Mouse (Mus musculus): ENCODE results near the gene Nuak1. TPM values are rescaled to one million over a fixed set of nuclear protein-coding genes. Genes with fewer than 3 reads are reported as not detected.
A peak's percentile ranks its signal among the peaks of the same experiment; 100 is the strongest.

The Nuak1 gene
- total and polyA plus RNA-seq, 2 experiments from 2014 or later: 2.7 to 37.9 TPM

GRCm38 (mm10) chr10:84411122-84412105 lies 29.0 kb downstream of the Nuak1 start:
- H3K27ac ChIP-seq (ENCODE audit: low read depth, low read length): no peak overlapping the region
- DNase-seq (ENCODE audit: low spot score): no peak
- no peak overlapping the region for H3K4me3 ChIP-seq (ENCODE audit: low read depth, low read length)
- H3K9me3 ChIP-seq (ENCODE audit: low read length): no peaks in the 10 kb centered on the region
- WGBS: 75% methylated on average over 16 of the region's 16 CpGs
- H3K36me3 ChIP-seq (ENCODE audit: insufficient read depth, low read length): no peaks in the 10 kb centered on the region
- peaks cover 13% of the 10 kb centered on the region; the same call in 1 of the 2 replicates for H3K4me1 ChIP-seq (ENCODE audit: insufficient read depth, low read length)
- no peaks in the 10 kb centered on the region for H3K27me3 ChIP-seq (ENCODE audit: insufficient read depth, low read length)
- ATAC-seq (ENCODE audit: low FRiP score): peak; percentile 33; the same call in 1 of the 2 replicates
- no peak for TF ChIP-seq CTCF (IDR thresholded peaks at IDR 0.05)
- H3K4me2 ChIP-seq (ENCODE audit: low read depth, low read length, poor library complexity, severe bottlenecking): no peak overlapping the region
- H3K9ac ChIP-seq (replicated peaks; ENCODE audit: low read length, poor library complexity, severe bottlenecking): no peak overlapping the region

DNA sequence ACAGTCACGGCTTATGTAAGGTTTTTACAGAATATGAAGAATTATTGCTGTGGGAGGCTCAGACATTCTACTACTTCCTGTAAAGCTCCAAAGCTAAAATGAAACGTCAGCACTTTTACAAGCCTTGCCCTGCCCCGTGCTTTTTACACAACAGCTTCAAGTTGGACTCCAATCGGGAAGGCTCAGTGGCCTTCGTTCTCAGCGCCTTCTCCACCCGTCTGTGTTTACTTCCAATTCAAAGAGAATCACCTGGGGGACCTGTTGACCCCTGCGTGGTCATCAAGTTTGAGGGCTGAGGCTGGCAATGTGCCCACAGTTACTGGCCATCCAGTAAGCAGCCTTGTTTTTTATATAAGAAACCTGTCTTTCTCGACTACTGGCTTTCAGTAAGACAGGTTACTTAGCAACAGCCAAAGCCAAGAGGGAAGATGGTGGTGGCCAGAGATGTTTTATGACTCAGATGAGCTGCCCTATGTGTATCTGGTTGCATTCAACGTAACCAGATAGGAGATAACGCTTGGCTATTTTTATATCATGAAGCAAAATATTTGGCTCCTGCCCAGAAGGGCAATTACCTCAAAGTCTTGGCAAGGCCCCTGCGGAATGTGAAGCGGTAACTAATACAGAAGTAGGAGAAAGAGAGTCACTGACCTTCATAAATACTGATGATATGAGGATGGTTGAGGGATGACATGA lies 31.3 kb downstream of the Nuak1 start:
- Histone ChIP-seq H3K27me3 (ENCODE audit: insufficient read depth, low read length) (no peaks in the 10 kb centered on the region), H3K27ac (ENCODE audit: low read depth, low read length) (no peak overlapping the region), H3K4me3 (ENCODE audit: low read depth, low read length) (no peak overlapping the region), H3K4me1 (ENCODE audit: insufficient read depth, low read length) (0 out of 2 replicates have a peak, but pooled peaks cover 13% of the 10 kb centered on the region), H3K9me3 (ENCODE audit: low read length) (no peaks in the 10 kb centered on the region), H3K9ac (replicated peaks; ENCODE audit: low read length, poor library complexity, severe bottlenecking) (no peak overlapping the region), H3K4me2 (ENCODE audit: low read depth, low read length, poor library complexity, severe bottlenecking) (no peak overlapping the region), H3K36me3 (ENCODE audit: insufficient read depth, low read length) (no peaks in the 10 kb centered on the region)
- no peak for DNase-seq (ENCODE audit: low spot score)
- WGBS: 80% methylated on average over 13 of the region's 13 CpGs
- TF ChIP-seq CTCF (IDR thresholded peaks at IDR 0.05): no peak
- ATAC-seq (ENCODE audit: low FRiP score): no peak

DNA sequence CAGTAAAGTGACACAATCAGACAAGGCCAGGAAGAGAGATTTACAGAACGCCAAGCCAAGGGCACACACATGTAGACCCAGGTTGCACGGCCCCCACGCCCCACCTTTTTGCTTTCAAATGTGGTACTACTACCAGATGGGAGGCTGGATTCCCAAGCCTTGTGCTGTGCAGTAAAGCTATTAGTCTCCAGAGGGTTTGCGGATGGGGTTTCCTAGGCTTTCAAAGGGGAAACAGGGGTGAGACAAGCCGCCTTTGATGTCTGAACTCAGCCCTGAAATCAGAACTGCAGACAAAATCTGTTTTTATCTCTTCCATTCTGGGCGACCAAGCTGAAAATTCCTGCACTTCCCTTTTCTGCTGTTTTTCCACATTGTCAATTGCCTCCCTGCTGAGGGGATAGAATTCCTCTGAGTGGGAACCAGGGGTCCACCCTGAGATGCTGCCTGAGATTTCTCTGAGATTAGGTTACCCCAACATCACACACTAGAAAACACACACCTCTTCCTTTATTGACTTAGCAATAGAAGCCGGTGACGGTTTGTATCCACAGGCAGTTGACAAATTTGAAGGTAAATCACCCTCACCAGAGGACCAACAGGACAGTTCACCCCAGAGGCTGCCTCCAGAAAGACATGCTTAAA lies 35.1 kb downstream of the Nuak1 start:
- Histone ChIP-seq H3K9ac (replicated peaks; ENCODE audit: low read length, poor library complexity, severe bottlenecking) (no peak overlapping the region), H3K9me3 (ENCODE audit: low read length) (no peaks in the 10 kb centered on the region), H3K4me3 (ENCODE audit: low read depth, low read length) (no peak overlapping the region), H3K4me2 (ENCODE audit: low read depth, low read length, poor library complexity, severe bottlenecking) (no peak overlapping the region), H3K27ac (ENCODE audit: low read depth, low read length) (no peak overlapping the region), H3K27me3 (ENCODE audit: insufficient read depth, low read length) (no peaks in the 10 kb centered on the region), H3K36me3 (ENCODE audit: insufficient read depth, low read length) (no peaks in the 10 kb centered on the region), H3K4me1 (ENCODE audit: insufficient read depth, low read length) (peaks cover 9% of the 10 kb centered on the region; the same call in 1 of the 2 replicates)
- ATAC-seq (ENCODE audit: low FRiP score) (no peak), DNase-seq (ENCODE audit: low spot score) (no peak)
- WGBS: 34% methylated on average over 8 of the region's 8 CpGs
- no peak for TF ChIP-seq CTCF (IDR thresholded peaks at IDR 0.05)

DNA sequence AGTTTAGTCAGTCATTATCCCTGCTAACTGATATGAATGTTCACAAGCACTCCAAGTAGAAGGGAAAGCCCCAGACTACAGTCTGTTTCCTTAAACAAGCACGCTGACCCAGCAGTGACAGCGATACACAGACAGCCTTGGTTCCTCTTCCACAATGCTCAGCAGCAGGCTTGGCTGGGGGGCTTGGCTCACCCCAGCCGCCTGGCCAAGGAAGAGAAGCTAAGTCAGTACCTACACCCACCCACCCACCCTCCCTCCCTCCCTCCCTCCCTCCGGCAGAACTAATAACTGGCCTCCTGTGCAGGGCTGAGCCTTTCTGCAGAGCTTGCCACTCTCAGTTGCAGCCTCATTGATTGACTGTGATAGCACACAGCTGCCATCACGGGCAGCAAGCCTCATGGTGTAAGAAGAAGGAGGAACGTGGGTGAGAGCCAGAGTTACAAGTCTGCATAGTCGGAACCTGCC lies 38.5 kb downstream of the Nuak1 start:
- Histone ChIP-seq H3K9ac (replicated peaks; ENCODE audit: low read length, poor library complexity, severe bottlenecking) (no peak overlapping the region), H3K4me1 (ENCODE audit: insufficient read depth, low read length) (peaks cover 11% of the 10 kb centered on the region; the same call in 1 of the 2 replicates), H3K27me3 (ENCODE audit: insufficient read depth, low read length) (no peaks in the 10 kb centered on the region), H3K27ac (ENCODE audit: low read depth, low read length) (no peak overlapping the region), H3K9me3 (ENCODE audit: low read length) (no peaks in the 10 kb centered on the region), H3K4me2 (ENCODE audit: low read depth, low read length, poor library complexity, severe bottlenecking) (no peak overlapping the region), H3K36me3 (ENCODE audit: insufficient read depth, low read length) (no peaks in the 10 kb centered on the region), H3K4me3 (ENCODE audit: low read depth, low read length) (no peak overlapping the region)
- WGBS: 29% methylated on average over 7 of the region's 7 CpGs
- ATAC-seq (ENCODE audit: low FRiP score): peak; percentile 32; the same call in 1 of the 2 replicates
- no peak for TF ChIP-seq CTCF (IDR thresholded peaks at IDR 0.05)
- DNase-seq (ENCODE audit: low spot score): peak; percentile 57

GRCm38 (mm10) chr10:84401189-84401588 lies 39.2 kb downstream of the Nuak1 start:
- Histone ChIP-seq H3K9ac (replicated peaks; ENCODE audit: low read length, poor library complexity, severe bottlenecking) (no peak overlapping the region), H3K27ac (ENCODE audit: low read depth, low read length) (0 out of 2 replicates have a peak overlapping the region, but pooled peaks have one; percentile 7), H3K27me3 (ENCODE audit: insufficient read depth, low read length) (no peaks in the 10 kb centered on the region), H3K4me2 (ENCODE audit: low read depth, low read length, poor library complexity, severe bottlenecking) (no peak overlapping the region), H3K4me3 (ENCODE audit: low read depth, low read length) (no peak overlapping the region), H3K36me3 (ENCODE audit: insufficient read depth, low read length) (no peaks in the 10 kb centered on the region), H3K4me1 (ENCODE audit: insufficient read depth, low read length) (peaks cover 13% of the 10 kb centered on the region; the same call in 1 of the 2 replicates), H3K9me3 (ENCODE audit: low read length) (no peaks in the 10 kb centered on the region)
- 30% methylated on average over 4 of the region's 4 CpGs for WGBS
- TF ChIP-seq CTCF (IDR thresholded peaks at IDR 0.05): no peak
- DNase-seq (ENCODE audit: low spot score) (no peak), ATAC-seq (ENCODE audit: low FRiP score) (no peak)

Measured in midbrain, postnatal 0 days (tissue).